Mouse (Mus musculus) lung, embryonic 15.5 days (tissue): ENCODE data around the gene Tead2. TPM values are rescaled to one million over a fixed set of nuclear protein-coding genes. Genes with fewer than 3 reads are reported as not detected.

ENCODE experiments used
- ATAC-seq: fragments of 200-750 bp; cut with Nextera tagmentation; 2 replicates; pipeline ENCODE4 v1.8.0; 2017; ENCODE audit warnings: moderate number of reproducible peaks, borderline replicate concordance; ENCODE audit not compliant: low FRiP score, low TSS enrichment; ENCODE audit errors: extremely low read depth
- H3K27ac ChIP-seq: fragments of 300-500 bp; sonication (generic); 2 replicates; pipeline ENCODE4 v1.5.1; 2015; ENCODE audit warnings: moderate library complexity, mild to moderate bottlenecking, inconsistent platforms
- H3K27me3 ChIP-seq: fragments of 300-500 bp; sonication (generic); 2 replicates; pipeline ENCODE4 v1.6.1; 2015; ENCODE audit warnings: inconsistent platforms
- H3K36me3 ChIP-seq: fragments of 300-500 bp; sonication (generic); 2 replicates; pipeline ENCODE4 v1.6.1; 2015; ENCODE audit warnings: inconsistent platforms
- H3K4me1 ChIP-seq: fragments of 300-500 bp; sonication (generic); 2 replicates; pipeline ENCODE4 v1.6.1; 2015; ENCODE audit warnings: inconsistent platforms
- H3K4me2 ChIP-seq: fragments of 300-500 bp; sonication (generic); 2 replicates; pipeline ENCODE4 v1.6.1; 2015; ENCODE audit warnings: inconsistent platforms, mild to moderate bottlenecking, moderate library complexity
- H3K4me3 ChIP-seq: fragments of 300-500 bp; sonication (generic); 2 replicates; pipeline ENCODE4 v1.5.1; 2015; ENCODE audit warnings: mild to moderate bottlenecking, inconsistent platforms
- H3K9ac ChIP-seq: fragments of 300-500 bp; sonication (generic); 2 replicates; pipeline ENCODE4 v1.6.1; 2015; ENCODE audit warnings: inconsistent platforms
- H3K9me3 ChIP-seq: fragments of 300-500 bp; sonication (generic); 2 replicates; pipeline ENCODE4 v1.6.1; 2016; ENCODE audit warnings: inconsistent platforms
- WGBS: fragments of 180-500 bp; shearing (Covaris S2); methylation state at CpG from one replicate; pipeline ENCODE4 v1.1.7; 2015; 5-methylcytosine and 5-hydroxymethylcytosine counted together
- polyA plus RNA-seq: library from polyadenylated mRNA; unstranded; fragments of >200 nt; fragmentation: Nextera tagmentation; extraction: Ambion mirVana; gene quantifications from 2 replicates; pipeline ENCODE4 v1.2.1, GENCODE M21; 2015

Tead2 gene
- polyA plus RNA-seq, 1 experiment from 2014 or later, result 180 TPM

- no peak overlapping the region for H3K27ac ChIP-seq
- WGBS, result 18% methylated on average over 7 of the region's 7 CpGs
- H3K9ac ChIP-seq, result no peak overlapping the region
Observed at GRCm38 (mm10) chr7:45178550-45178949, 37.0 kb upstream of the Tead2 start.

DNA sequence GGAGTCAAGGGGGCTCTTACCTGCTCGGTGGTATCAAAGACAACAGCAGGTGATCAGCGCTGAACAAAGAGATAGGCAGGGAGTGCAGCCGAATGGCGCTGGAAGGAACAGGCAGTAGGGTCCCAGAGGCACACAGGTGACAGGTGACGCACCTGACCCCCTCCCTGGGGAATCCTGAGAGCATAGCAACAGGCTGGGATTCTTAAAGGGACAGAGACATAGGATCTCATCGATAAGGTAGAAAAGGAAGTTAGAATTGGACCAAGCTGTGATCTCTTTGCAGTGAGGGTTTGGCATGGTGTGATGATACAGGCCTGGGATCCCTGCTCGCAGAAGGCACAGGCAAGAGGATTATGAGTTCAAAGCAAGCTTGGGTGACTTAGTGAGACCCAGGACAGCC, 36.1 kb upstream of the Tead2 start, which contains the start of gene Gfy:
TSS of gene Gfy (minus strand) at position 101 of the 400 bp plus-strand sequence.
- no peak within 1 kb of the TSS for H3K27ac ChIP-seq
- 22% methylated on average over 7 of the region's 7 CpGs for whole genome bisulfite sequencing
- no peak for ATAC-seq
- no peak within 1 kb of the TSS for H3K4me2 ChIP-seq
- no peak within 1 kb of the TSS for H3K9ac ChIP-seq
- peaks cover 18% of the 10 kb centered on the region for H3K4me1 ChIP-seq
- H3K36me3 ChIP-seq, result no peaks in the 10 kb centered on the region
- H3K27me3 ChIP-seq, result peaks cover 100% of the 10 kb centered on the region
- no peak within 1 kb of the TSS for H3K4me3 ChIP-seq
- no peaks in the 10 kb centered on the region for H3K9me3 ChIP-seq

More at GRCm38 (mm10) chr7:45178550-45178949, 37.0 kb upstream of the Tead2 start:
- H3K4me1 ChIP-seq, result peaks cover 18% of the 10 kb centered on the region
- no peak overlapping the region for H3K4me2 ChIP-seq
- no peaks in the 10 kb centered on the region for H3K9me3 ChIP-seq
- H3K27me3 ChIP-seq, result peaks cover 98% of the 10 kb centered on the region
- ATAC-seq, result no peak
- no peak overlapping the region for H3K4me3 ChIP-seq
- no peaks in the 10 kb centered on the region for H3K36me3 ChIP-seq

DNA sequence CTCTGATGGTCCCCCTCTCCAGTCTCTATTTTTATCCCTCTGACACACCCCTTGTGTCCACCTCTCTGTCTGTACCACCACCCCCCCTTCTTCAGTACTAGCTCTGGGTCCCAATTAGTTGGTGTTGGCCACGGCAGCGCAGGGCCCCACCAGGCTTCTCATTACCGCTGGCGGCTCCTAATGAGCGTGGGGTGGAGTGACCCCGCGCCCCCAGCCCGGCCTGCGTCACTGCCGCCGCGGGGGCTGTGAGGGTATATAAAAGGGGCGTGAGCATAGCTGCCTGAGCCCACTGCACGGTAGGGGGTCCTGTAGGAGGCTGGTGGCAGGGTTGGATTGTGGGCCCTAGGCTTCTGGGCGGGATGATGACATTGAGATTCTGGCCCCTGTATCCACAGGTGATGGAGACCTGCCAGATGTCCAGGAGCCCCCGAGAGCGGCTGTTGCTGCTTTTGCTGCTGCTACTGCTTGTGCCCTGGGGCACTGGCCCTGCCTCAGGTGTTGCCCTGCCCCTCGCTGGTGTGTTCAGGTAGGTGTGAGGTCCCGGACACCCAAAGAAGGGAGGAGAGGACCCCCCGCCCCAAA, 34.6 kb upstream of the Tead2 start, which contains the start of gene Pth2:
TSS of gene Pth2 (plus strand) at position 100 of the 582 bp plus-strand sequence.
- ATAC-seq, result no peak
- Histone ChIP-seq H3K36me3 (no peaks in the 10 kb centered on the region), H3K9ac (no peak within 1 kb of the TSS), H3K27me3 (peaks cover 100% of the 10 kb centered on the region), H3K4me3 (no peak within 1 kb of the TSS; the same call in 1 of the 2 replicates), H3K4me1 (peaks cover 13% of the 10 kb centered on the region), H3K27ac (no peak within 1 kb of the TSS), H3K4me2 (peak within 1 kb of the TSS; percentile 59; the same call in 1 of the 2 replicates), H3K9me3 (no peaks in the 10 kb centered on the region)
- WGBS, result 19% methylated on average over 20 of the region's 20 CpGs

GRCm38 (mm10) chr7:45181540-45181939, 34.0 kb upstream of the Tead2 start:
- Histone ChIP-seq H3K27ac (no peak overlapping the region), H3K27me3 (peaks cover 99% of the 10 kb centered on the region), H3K4me3 (no peak overlapping the region; the same call in 1 of the 2 replicates), H3K4me1 (peaks cover 9% of the 10 kb centered on the region), H3K9me3 (no peaks in the 10 kb centered on the region), H3K9ac (no peak overlapping the region), H3K4me2 (no peak overlapping the region), H3K36me3 (no peaks in the 10 kb centered on the region)
- 6% methylated on average over 35 of the region's 35 CpGs for WGBS
- no peak; the same call in 1 of the 2 replicates for ATAC-seq

DNA sequence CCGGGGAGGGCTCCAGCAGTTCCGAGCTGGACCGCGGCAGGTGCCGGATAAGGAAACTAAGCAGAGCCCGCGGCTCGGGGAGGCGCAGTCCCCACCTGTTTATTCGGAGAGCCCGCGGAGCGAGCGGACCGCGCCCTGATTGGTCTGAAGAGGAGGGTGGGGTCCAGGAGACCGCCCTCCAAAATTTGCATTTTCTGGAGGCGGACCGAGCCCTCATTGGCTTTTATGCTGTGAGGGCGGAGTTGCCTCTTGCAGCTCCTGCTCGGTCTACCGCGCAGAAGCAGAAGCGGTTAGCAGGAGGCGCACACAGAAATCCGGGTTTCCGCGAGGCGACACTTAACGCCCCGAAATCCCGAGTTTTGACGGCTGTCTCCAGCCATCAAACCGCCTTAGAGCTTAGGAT, 33.4 kb upstream of the Tead2 start:
- under 1% methylated on average over 34 of the region's 34 CpGs for WGBS
- Histone ChIP-seq H3K27me3 (peaks cover 99% of the 10 kb centered on the region), H3K36me3 (no peaks in the 10 kb centered on the region), H3K4me2 (peak overlapping the region; percentile 59), H3K4me3 (peak overlapping the region; percentile 31), H3K9me3 (no peaks in the 10 kb centered on the region), H3K4me1 (peaks cover 9% of the 10 kb centered on the region), H3K9ac (0 out of 2 replicates have a peak overlapping the region, but pooled peaks have one; percentile 8), H3K27ac (no peak overlapping the region)
- ATAC-seq, result peak; percentile 87

GRCm38 (mm10) chr7:45182606-45183005, 32.9 kb upstream of the Tead2 start:
- H3K9ac ChIP-seq, result 0 out of 2 replicates have a peak overlapping the region, but pooled peaks have one; percentile 8
- peak overlapping the region; percentile 31 for H3K4me3 ChIP-seq
- peaks cover 98% of the 10 kb centered on the region for H3K27me3 ChIP-seq
- no peak for ATAC-seq
- H3K4me2 ChIP-seq, result peak overlapping the region; percentile 59
- WGBS, result 9% methylated on average over 11 of the region's 11 CpGs
- H3K27ac ChIP-seq, result no peak overlapping the region
- no peaks in the 10 kb centered on the region for H3K36me3 ChIP-seq
- no peaks in the 10 kb centered on the region for H3K9me3 ChIP-seq
- H3K4me1 ChIP-seq, result peaks cover 9% of the 10 kb centered on the region

DNA sequence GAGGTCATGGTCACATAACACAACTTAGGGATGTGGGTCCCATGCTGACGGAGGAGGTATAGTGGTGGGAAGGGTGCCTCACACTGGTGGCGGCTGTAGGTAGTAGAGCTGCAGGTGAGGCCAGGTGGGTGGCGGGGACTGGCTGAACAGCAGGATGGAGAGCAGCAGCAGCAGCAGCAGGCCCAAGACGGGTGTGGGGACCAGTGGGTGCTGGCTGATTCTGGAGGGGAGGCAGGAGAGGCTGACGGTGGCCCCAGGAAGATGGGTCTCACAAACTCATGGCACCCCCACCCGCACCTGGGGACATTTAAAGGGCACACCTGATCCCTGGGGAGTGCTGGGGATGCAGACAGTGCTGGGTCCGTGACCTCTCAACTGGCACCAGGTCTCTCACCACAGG, 31.9 kb upstream of the Tead2 start:
- Histone ChIP-seq H3K4me2 (no peak overlapping the region), H3K9me3 (no peaks in the 10 kb centered on the region), H3K9ac (no peak overlapping the region), H3K36me3 (no peaks in the 10 kb centered on the region), H3K27ac (no peak overlapping the region), H3K4me3 (no peak overlapping the region), H3K4me1 (peaks cover 9% of the 10 kb centered on the region), H3K27me3 (peaks cover 97% of the 10 kb centered on the region)
- WGBS, result 65% methylated on average over 7 of the region's 7 CpGs
- no peak for ATAC-seq

GRCm38 (mm10) chr7:45185921-45186320, 29.6 kb upstream of the Tead2 start:
- ATAC-seq, result no peak
- 66% methylated on average over 7 of the region's 7 CpGs for WGBS
- Histone ChIP-seq H3K4me1 (peaks cover 9% of the 10 kb centered on the region), H3K27me3 (peaks cover 97% of the 10 kb centered on the region), H3K27ac (no peak overlapping the region), H3K9ac (no peak overlapping the region), H3K9me3 (no peaks in the 10 kb centered on the region), H3K4me3 (no peak overlapping the region), H3K36me3 (no peaks in the 10 kb centered on the region), H3K4me2 (no peak overlapping the region)

- 37% methylated on average over 16 of the region's 16 CpGs for WGBS
- no peak overlapping the region for H3K4me2 ChIP-seq
- H3K9me3 ChIP-seq, result no peaks in the 10 kb centered on the region
- H3K36me3 ChIP-seq, result no peaks in the 10 kb centered on the region
- H3K4me1 ChIP-seq, result peaks cover 3% of the 10 kb centered on the region; the same call in 1 of the 2 replicates
- no peak overlapping the region for H3K4me3 ChIP-seq
- H3K27ac ChIP-seq, result no peak overlapping the region
- H3K27me3 ChIP-seq, result peaks cover 71% of the 10 kb centered on the region
- no peak for ATAC-seq
- no peak overlapping the region for H3K9ac ChIP-seq
Observed at GRCm38 (mm10) chr7:45189600-45189999, 26.0 kb upstream of the Tead2 start.

DNA sequence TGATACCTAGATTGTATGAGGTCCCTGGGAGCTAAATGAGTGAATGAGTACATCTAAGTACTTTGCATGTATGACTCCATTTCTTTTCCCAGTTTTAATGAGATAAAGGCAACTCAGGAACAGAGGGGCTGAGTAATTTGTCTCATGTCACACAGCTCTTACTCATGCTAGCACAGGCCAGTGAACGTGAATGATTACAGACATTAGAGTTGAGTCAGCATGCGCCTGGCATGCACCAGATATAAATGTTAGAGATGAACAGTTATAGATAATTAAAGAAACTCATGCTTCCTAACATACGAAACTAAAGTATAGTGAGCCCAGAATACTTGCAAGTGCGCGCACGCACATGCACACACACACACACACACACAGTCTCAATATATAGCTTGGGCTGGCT, 25.4 kb upstream of the Tead2 start:
- Histone ChIP-seq H3K4me3 (no peak overlapping the region), H3K9me3 (no peaks in the 10 kb centered on the region), H3K4me2 (no peak overlapping the region), H3K36me3 (no peaks in the 10 kb centered on the region), H3K9ac (no peak overlapping the region), H3K4me1 (peaks cover 3% of the 10 kb centered on the region; the same call in 1 of the 2 replicates), H3K27ac (no peak overlapping the region), H3K27me3 (peaks cover 65% of the 10 kb centered on the region)
- 87% methylated on average over 6 of the region's 6 CpGs for WGBS
- no peak for ATAC-seq

GRCm38 (mm10) chr7:45191161-45191560, 24.4 kb upstream of the Tead2 start:
- Histone ChIP-seq H3K9ac (no peak overlapping the region), H3K4me2 (no peak overlapping the region), H3K9me3 (no peaks in the 10 kb centered on the region), H3K27ac (no peak overlapping the region), H3K36me3 (no peaks in the 10 kb centered on the region), H3K4me1 (peaks cover 3% of the 10 kb centered on the region; the same call in 1 of the 2 replicates), H3K27me3 (peaks cover 63% of the 10 kb centered on the region), H3K4me3 (no peak overlapping the region)
- 52% methylated on average over 2 of the region's 2 CpGs for WGBS
- ATAC-seq, result no peak

DNA sequence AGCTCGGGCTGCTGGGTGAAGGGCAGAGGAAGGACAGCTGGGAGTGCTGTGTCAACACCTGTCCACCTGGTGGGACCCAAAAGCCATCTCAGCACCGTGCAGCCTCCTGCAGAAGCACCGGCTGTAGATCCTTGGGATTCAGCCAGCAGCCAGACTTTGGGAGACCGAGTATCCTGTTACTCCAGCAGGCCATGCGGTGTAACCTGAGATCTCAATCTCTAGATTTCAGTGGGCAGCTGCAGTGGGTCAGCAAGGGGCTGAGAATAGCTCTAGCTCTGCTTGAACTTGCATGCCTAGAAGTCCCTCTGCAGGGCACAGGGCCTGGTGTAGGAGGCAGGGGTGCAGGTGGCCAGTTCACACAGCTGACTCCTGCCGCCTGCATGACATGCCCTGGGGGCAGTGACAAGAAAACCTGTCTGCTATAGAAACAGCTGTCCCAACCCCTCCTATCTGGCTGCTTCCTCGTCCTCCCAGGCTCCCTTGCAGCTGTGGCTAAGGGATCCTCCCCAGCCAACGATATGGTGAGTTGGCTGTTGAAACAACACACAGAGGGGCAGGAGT, 23.7 kb upstream of the Tead2 start:
- ATAC-seq, result no peak

More for the DNA sequence above, 23.7 kb upstream of the Tead2 start:
- Histone ChIP-seq H3K4me2 (no peak overlapping the region), H3K9ac (no peak overlapping the region), H3K4me3 (no peak overlapping the region), H3K27me3 (peaks cover 57% of the 10 kb centered on the region), H3K36me3 (no peaks in the 10 kb centered on the region), H3K27ac (no peak overlapping the region), H3K9me3 (no peaks in the 10 kb centered on the region), H3K4me1 (peaks cover 3% of the 10 kb centered on the region; the same call in 1 of the 2 replicates)
- 6% methylated on average over 8 of the region's 8 CpGs for WGBS
